Mouse (Mus musculus) frontal cortex, postnatal 10 days (tissue): Measurements from ENCODE around the gene Ube2n.

ENCODE experiments used
- DNase-seq, 2 experiments: peaks; one replicate each; pipeline ENCODE4 v3.0.0; 2022; ENCODE audit warnings: low spot score in 2 of 2, mixed read lengths in 1 of 2

Ube2n gene

GRCm38 (mm10) chr10:95591257-95591656 is 76.3 kb downstream of the Ube2n start:
- DNase-seq = no peak

- DNase-seq = no peak
Measured at GRCm38 (mm10) chr10:95594414-95594813, 79.5 kb downstream of the Ube2n start.
